Mouse (Mus musculus) neural tube, embryonic 13.5 days (tissue): ENCODE measurements around the gene Dcun1d5. TPM values are rescaled to one million over a fixed set of nuclear protein-coding genes. Genes with fewer than 3 reads are reported as not detected.
A peak's percentile ranks its signal among the peaks of the same experiment; 100 is the strongest.
"Not testable (repeated sequence)": the region's sequence is repeated elsewhere in the genome, so short reads cannot be mapped to it uniquely, and the experiment has no call there.

ENCODE experiments used
- ATAC-seq: fragments of 200-750 bp; cut with Nextera tagmentation; 2 replicates; pipeline ENCODE4 v1.8.0; 2017; ENCODE audit warnings: low read depth, mild to moderate bottlenecking, moderate TSS enrichment, moderate library complexity
- H3K27ac ChIP-seq: fragments of 300-500 bp; sonication (generic); replicated peaks from 2 replicates; pipeline ENCODE4 v1.5.1; 2015; ENCODE audit warnings: moderate library complexity, mild to moderate bottlenecking, inconsistent platforms
- H3K27me3 ChIP-seq: fragments of 300-500 bp; sonication (generic); 2 replicates; pipeline ENCODE4 v1.6.1; 2015; ENCODE audit warnings: mild to moderate bottlenecking, inconsistent platforms
- H3K36me3 ChIP-seq: fragments of 300-500 bp; sonication (generic); 2 replicates; pipeline ENCODE4 v1.6.1; 2015; ENCODE audit warnings: mild to moderate bottlenecking, inconsistent platforms
- H3K4me1 ChIP-seq: fragments of 300-500 bp; sonication (generic); replicated peaks from 2 replicates; pipeline ENCODE4 v1.6.1; 2015; ENCODE audit warnings: inconsistent platforms
- H3K4me2 ChIP-seq: fragments of 300-500 bp; sonication (generic); 2 replicates; pipeline ENCODE4 v1.6.1; 2015; ENCODE audit warnings: inconsistent platforms, mild to moderate bottlenecking, moderate library complexity
- H3K4me3 ChIP-seq: fragments of 300-500 bp; sonication (generic); 2 replicates; pipeline ENCODE4 v1.5.1; 2015; ENCODE audit warnings: mild to moderate bottlenecking, inconsistent platforms
- H3K9ac ChIP-seq: fragments of 300-500 bp; sonication (generic); 2 replicates; pipeline ENCODE4 v1.6.1; 2015; ENCODE audit warnings: moderate library complexity, mild to moderate bottlenecking, inconsistent platforms
- H3K9me3 ChIP-seq: fragments of 300-500 bp; sonication (generic); 2 replicates; pipeline ENCODE4 v1.6.1; 2016; ENCODE audit warnings: inconsistent platforms
- WGBS: fragments of 180-500 bp; shearing (Covaris S2); methylation state at CpG from one replicate; pipeline ENCODE4 v1.1.7; 2015; 5-methylcytosine and 5-hydroxymethylcytosine counted together
- polyA plus RNA-seq: library from polyadenylated mRNA; unstranded; fragments of >200 nt; fragmentation: Nextera tagmentation; extraction: Ambion mirVana; gene quantifications from 2 replicates; pipeline ENCODE4 v1.2.1, GENCODE M21; 2015

The Dcun1d5 gene
- 124 and 127 TPM in 2 replicates for polyA plus RNA-seq

DNA sequence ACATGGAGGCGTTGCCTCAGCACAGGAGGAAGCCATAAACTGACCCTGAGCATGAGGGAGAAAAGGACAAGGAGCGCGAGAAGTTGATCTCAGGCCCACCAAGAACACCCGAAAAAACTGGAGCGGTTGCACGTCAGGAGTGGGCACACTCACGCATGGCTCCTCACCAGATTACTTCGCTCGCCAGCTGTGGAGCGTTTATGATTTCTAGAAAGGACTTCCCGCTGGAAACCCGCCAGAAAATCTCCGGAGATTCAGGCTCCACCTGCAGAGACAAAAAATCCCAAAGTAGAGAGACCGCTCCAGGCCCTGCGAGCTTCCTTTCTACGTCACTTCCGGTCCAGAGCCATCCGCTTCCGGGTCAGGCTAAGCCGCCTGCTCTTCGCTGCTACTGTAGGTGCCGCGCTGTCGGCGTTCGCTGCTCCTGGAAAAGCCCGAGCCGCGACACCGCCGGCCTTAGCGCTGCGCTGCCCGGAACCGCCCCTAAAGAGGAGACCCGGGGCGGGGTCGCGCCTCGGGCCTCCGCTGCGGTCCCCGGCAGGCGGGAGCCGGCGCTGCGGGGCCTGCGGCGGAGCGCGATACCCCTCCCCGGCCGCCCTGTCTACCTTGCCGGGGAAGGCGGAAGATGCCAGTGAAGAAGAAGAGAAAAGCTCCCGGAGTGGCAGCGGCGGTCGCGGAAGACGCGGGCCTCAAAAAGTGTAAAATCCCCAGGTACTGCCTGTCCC lies at the start of gene Dcun1d5, which contains the start of gene Dync2h1:
TSS of gene Dcun1d5 (plus strand) at position 349 of the 725 bp plus-strand sequence.
TSS of gene Dync2h1 (minus strand) at position 275 of the 725 bp plus-strand sequence.
- peak within 1 kb of the TSS; percentile 89 for H3K9ac ChIP-seq
- peaks cover 30% of the 10 kb centered on the region for H3K4me1 ChIP-seq
- H3K4me2 ChIP-seq, result peak within 1 kb of the TSS; percentile 96
- peaks cover 8% of the 10 kb centered on the region; the same call in 1 of the 2 replicates for H3K36me3 ChIP-seq
- under 1% methylated on average over 62 of the region's 62 CpGs for WGBS
- peak; percentile 99 for ATAC-seq
- peak within 1 kb of the TSS; percentile 94 for H3K27ac ChIP-seq
- no peaks in the 10 kb centered on the region for H3K9me3 ChIP-seq
- H3K27me3 ChIP-seq, result no peaks in the 10 kb centered on the region
- peak within 1 kb of the TSS; percentile 80 for H3K4me3 ChIP-seq

- no peak overlapping the region for H3K9ac ChIP-seq
- H3K27me3 ChIP-seq, result no peaks in the 10 kb centered on the region
- no peak overlapping the region for H3K4me2 ChIP-seq
- H3K9me3 ChIP-seq, result no peaks in the 10 kb centered on the region
- ATAC-seq, result no peak
- H3K36me3 ChIP-seq, result peaks cover 54% of the 10 kb centered on the region
- no peak overlapping the region for H3K27ac ChIP-seq
- 90% methylated on average over 2 of the region's 2 CpGs for WGBS
- H3K4me3 ChIP-seq, result no peak overlapping the region
- H3K4me1 ChIP-seq, result no peaks in the 10 kb centered on the region
Measured at GRCm38 (mm10) chr9:7154391-7154790, 29.9 kb upstream of the Dcun1d5 start.

GRCm38 (mm10) chr9:7158605-7159004 lies 25.7 kb upstream of the Dcun1d5 start:
- no peaks in the 10 kb centered on the region for H3K4me1 ChIP-seq
- no peaks in the 10 kb centered on the region for H3K9me3 ChIP-seq
- WGBS, result 94% methylated on average over 7 of the region's 7 CpGs
- no peak overlapping the region for H3K9ac ChIP-seq
- H3K27ac ChIP-seq, result no peak overlapping the region
- no peak for ATAC-seq
- no peaks in the 10 kb centered on the region for H3K27me3 ChIP-seq
- peaks cover 55% of the 10 kb centered on the region for H3K36me3 ChIP-seq
- H3K4me2 ChIP-seq, result no peak overlapping the region
- no peak overlapping the region for H3K4me3 ChIP-seq

DNA sequence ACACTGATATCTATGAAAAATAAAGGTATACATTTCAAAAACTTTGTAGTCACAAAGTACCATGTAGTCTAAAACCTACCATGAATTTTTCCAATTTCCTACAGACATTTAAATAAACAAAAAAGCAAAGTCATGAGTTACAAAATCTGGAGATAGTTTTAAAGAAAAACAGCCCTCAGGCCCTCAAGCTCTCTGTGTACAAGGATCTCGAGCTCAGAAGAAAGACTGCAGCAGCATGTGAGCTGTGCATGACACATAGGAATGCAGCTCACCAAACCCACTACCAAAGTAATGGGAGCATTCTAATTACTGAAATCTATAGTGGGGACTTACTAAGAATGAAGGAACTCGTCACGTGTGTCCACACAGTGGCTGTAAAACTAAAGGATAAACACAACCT lies 24.6 kb upstream of the Dcun1d5 start:
- H3K27me3 ChIP-seq, result no peaks in the 10 kb centered on the region

GRCm38 (mm10) chr9:7160688-7161087 lies 23.6 kb upstream of the Dcun1d5 start:
- Histone ChIP-seq H3K36me3 (peaks cover 55% of the 10 kb centered on the region), H3K27ac (no peak overlapping the region), H3K4me3 (no peak overlapping the region), H3K4me1 (no peaks in the 10 kb centered on the region), H3K4me2 (no peak overlapping the region), H3K27me3 (no peaks in the 10 kb centered on the region), H3K9me3 (no peaks in the 10 kb centered on the region), H3K9ac (no peak overlapping the region)
- no peak for ATAC-seq
- WGBS, result 96% methylated on average over 5 of the region's 5 CpGs

More for the DNA sequence above, 24.6 kb upstream of the Dcun1d5 start:
- no peaks in the 10 kb centered on the region for H3K9me3 ChIP-seq
- no peak overlapping the region for H3K4me2 ChIP-seq
- WGBS, result 69% methylated on average over 3 of the region's 3 CpGs
- H3K36me3 ChIP-seq, result peaks cover 57% of the 10 kb centered on the region
- H3K9ac ChIP-seq, result no peak overlapping the region
- no peaks in the 10 kb centered on the region for H3K4me1 ChIP-seq
- no peak overlapping the region for H3K27ac ChIP-seq
- no peak for ATAC-seq
- H3K4me3 ChIP-seq, result no peak overlapping the region

DNA sequence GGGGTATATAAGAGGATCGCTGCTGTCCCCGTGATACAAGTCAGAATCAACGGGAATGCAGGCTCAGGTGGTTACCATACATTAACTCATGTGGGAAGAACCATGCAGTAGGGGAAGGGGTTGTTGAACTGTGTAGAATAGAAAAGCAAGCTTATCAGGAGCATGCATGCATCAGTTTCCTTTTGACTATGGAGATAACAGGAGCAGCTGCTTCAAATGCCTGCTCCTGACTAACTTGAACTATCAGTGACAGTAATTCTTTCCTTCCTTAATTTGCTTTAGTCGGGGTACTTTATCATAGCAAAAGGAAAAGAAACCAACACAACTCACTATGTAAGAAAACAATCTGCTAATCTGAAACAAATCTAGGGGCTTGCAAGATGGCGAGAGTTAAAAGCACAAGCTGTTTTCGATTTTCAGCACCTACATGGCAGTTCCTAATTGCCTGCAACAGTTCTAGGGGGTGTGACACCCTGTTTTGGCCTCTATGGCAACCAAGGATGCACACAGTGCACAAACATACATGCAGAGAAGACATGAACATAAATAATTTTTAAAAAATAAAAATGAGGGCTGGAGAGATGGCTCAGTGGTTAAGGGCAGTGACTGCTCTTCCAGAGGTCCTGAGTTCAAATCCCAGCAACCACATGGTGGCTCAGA lies 16.9 kb upstream of the Dcun1d5 start:
- Histone ChIP-seq H3K4me1 (no peaks in the 10 kb centered on the region), H3K36me3 (peaks cover 50% of the 10 kb centered on the region), H3K9me3 (no peaks in the 10 kb centered on the region), H3K27ac (no peak overlapping the region), H3K27me3 (no peaks in the 10 kb centered on the region), H3K4me3 (no peak overlapping the region), H3K9ac (no peak overlapping the region), H3K4me2 (no peak overlapping the region)
- no peak for ATAC-seq
- 89% methylated on average over 6 of the region's 6 CpGs for WGBS

GRCm38 (mm10) chr9:7173756-7174155 lies 10.6 kb upstream of the Dcun1d5 start:
- no peak overlapping the region for H3K9ac ChIP-seq
- H3K4me2 ChIP-seq, result no peak overlapping the region
- peaks cover 21% of the 10 kb centered on the region for H3K36me3 ChIP-seq
- no peaks in the 10 kb centered on the region for H3K27me3 ChIP-seq
- 92% methylated on average over 1 of the region's 1 CpGs for WGBS
- peaks cover 14% of the 10 kb centered on the region for H3K4me1 ChIP-seq
- no peak for ATAC-seq
- H3K27ac ChIP-seq, result no peak overlapping the region
- no peaks in the 10 kb centered on the region for H3K9me3 ChIP-seq
- H3K4me3 ChIP-seq, result no peak overlapping the region

DNA sequence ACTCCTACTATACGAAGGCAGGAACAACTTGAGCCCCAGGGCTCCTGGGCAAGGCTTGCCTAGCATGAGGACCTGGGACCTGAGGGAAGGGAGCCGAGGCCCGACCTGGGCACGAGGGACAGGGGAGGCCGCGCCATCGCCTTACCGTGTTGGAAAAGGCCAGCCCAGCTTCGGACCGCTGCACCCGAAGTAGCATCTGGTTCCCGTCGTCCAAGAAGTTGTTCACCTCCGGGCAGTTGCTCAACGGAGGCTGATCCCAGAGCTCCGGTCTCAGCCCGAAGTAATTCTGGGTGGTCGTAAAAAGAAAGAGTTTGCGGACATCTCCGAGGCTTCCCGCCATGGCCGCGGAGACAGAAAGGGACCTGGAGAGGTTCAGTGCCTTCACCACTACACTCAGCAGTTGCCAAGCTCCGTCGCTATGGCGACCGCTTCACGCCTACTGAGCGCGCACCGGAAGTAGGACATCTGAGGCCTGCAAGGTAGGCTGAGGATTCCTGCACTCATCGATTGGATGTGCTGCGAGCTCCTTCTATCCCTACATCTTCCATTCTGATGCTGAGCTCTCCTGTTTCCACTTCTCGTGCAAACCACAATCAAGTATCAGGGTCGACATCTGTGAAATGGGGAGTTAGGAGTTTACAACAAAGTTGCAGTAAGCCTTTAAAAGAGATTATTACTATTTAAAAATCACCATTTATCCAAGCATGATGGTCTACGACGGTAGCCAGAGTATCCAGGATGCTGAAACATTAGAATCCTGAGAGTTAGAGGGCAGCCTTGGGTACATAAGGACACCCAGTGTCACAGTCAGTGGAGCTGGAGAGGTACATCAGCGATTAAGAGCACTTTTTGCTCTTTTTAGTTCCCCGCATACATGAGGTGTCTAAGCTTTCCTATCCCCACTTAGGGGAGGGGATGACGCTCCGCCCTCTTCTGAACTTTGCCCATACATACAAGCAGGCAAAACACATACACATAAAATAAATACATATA lies 7.4 kb upstream of the Dcun1d5 start:
- Histone ChIP-seq H3K9ac (peak overlapping the region; percentile 76), H3K4me2 (peak overlapping the region; percentile 75), H3K27me3 (no peaks in the 10 kb centered on the region), H3K4me3 (peak overlapping the region; percentile 60), H3K27ac (0 out of 2 replicates have a peak overlapping the region, but pooled peaks have one; percentile 52), H3K36me3 (peaks cover 13% of the 10 kb centered on the region), H3K9me3 (no peaks in the 10 kb centered on the region), H3K4me1 (peaks cover 14% of the 10 kb centered on the region)
- peak; percentile 100 for ATAC-seq
- WGBS, result 11% methylated on average over 41 of the region's 41 CpGs

DNA sequence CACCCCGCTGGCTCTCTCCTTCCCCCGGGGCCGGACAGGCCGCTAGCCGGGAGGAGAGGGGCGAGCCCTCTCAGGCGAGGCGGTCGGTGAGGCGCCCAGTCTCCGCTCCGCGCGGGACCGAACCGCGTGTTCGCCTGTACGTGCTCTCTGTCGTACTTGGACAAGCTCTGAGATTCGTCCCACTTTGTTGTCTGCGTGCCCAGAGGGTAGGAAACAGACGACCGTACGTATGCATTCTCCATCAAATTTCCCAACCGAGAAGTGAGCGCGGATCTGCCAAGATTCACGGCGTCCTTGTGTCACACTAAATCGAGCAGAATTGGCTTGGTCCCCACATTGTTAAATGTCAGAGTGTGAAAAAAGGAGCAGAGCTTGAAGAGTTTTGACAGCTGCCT lies 574 bp downstream of the Dcun1d5 start:
- peak overlapping the region; percentile 80 for H3K4me3 ChIP-seq
- no peaks in the 10 kb centered on the region for H3K9me3 ChIP-seq
- peaks cover 9% of the 10 kb centered on the region for H3K36me3 ChIP-seq
- H3K27me3 ChIP-seq, result no peaks in the 10 kb centered on the region
- peak; percentile 88 for ATAC-seq
- H3K4me2 ChIP-seq, result peak overlapping the region; percentile 96
- H3K9ac ChIP-seq, result peak overlapping the region; percentile 89
- H3K4me1 ChIP-seq, result peaks cover 30% of the 10 kb centered on the region
- WGBS, result under 1% methylated on average over 23 of the region's 31 CpGs
- peak overlapping the region; percentile 94 for H3K27ac ChIP-seq

GRCm38 (mm10) chr9:7190694-7191093 lies 6.4 kb downstream of the Dcun1d5 start:
- not testable (repeated sequence) for H3K4me2 ChIP-seq, H3K36me3 ChIP-seq, H3K27ac ChIP-seq, H3K9ac ChIP-seq, H3K27me3 ChIP-seq, H3K4me3 ChIP-seq, ATAC-seq, H3K9me3 ChIP-seq
- WGBS, result 98% methylated on average over 3 of the region's 3 CpGs
- H3K4me1 ChIP-seq, result peaks cover 14% of the 10 kb centered on the region

DNA sequence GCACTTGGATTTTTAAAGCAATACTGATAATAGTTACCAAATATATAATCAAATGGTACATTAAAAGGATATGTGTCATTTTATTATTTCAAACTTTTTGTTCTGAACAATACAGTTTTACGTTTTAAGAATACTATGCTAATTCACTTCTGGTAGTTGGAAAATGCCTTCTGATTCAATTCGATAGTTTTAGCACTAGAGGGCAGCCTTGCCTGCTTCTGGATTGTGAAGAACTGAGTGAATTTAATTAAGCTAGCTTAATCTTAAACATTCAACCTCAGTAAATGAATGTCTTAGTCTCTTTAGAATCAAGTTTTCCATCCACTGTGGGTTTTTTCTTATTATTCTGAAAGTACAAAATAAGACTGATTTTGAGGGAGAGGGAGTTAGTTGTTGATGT lies 31.9 kb downstream of the Dcun1d5 start:
- H3K36me3 ChIP-seq, result peaks cover 30% of the 10 kb centered on the region
- no peak for ATAC-seq
- no peaks in the 10 kb centered on the region for H3K9me3 ChIP-seq
- no peak overlapping the region for H3K27ac ChIP-seq
- H3K4me1 ChIP-seq, result no peaks in the 10 kb centered on the region
- no peaks in the 10 kb centered on the region for H3K27me3 ChIP-seq
- H3K4me3 ChIP-seq, result no peak overlapping the region
- WGBS, result 47% methylated on average over 2 of the region's 2 CpGs
- H3K4me2 ChIP-seq, result no peak overlapping the region
- H3K9ac ChIP-seq, result no peak overlapping the region
